Mouse (Mus musculus) forebrain, embryonic 14.5 days (tissue): ENCODE results near the gene Cep57l1. TPM values are rescaled to one million over a fixed set of nuclear protein-coding genes. Genes with fewer than 3 reads are reported as not detected.

Source experiments
- ATAC-seq: fragments of 200-750 bp; cut with Nextera tagmentation; 2 replicates; pipeline ENCODE4 v1.8.0; 2017; ENCODE audit warnings: mild to moderate bottlenecking, moderate library complexity
- DNase-seq: peaks from one replicate; pipeline ENCODE4 v3.0.0-alpha.2; 2015; ENCODE audit warnings: low spot score
- H3K27ac ChIP-seq: fragments of 300-500 bp; sonication (generic); 2 replicates; pipeline ENCODE4 v1.5.1; 2014; ENCODE audit warnings: low read depth, mild to moderate bottlenecking, control low read depth, low read length, moderate library complexity
- H3K27me3 ChIP-seq: fragments of 300-500 bp; sonication (generic); replicated peaks from 2 replicates; pipeline ENCODE4 v1.6.1; 2014; ENCODE audit warnings: low read length, control low read depth, mixed read lengths; ENCODE audit not compliant: control insufficient read depth, insufficient read depth
- H3K36me3 ChIP-seq: fragments of 300-500 bp; sonication (generic); 2 replicates; pipeline ENCODE4 v1.6.1; 2014; ENCODE audit warnings: low read length, control low read depth; ENCODE audit not compliant: control insufficient read depth, insufficient read depth
- H3K4me1 ChIP-seq: fragments of 300-500 bp; sonication (generic); 2 replicates; pipeline ENCODE4 v1.6.1; 2014; ENCODE audit warnings: antibody characterized with exemption, low read length, control low read depth; ENCODE audit not compliant: control insufficient read depth, insufficient read depth
- H3K4me2 ChIP-seq: fragments of 300-500 bp; sonication (generic); 2 replicates; pipeline ENCODE4 v1.6.1; 2014; ENCODE audit warnings: mild to moderate bottlenecking, control low read depth, low read length
- H3K4me3 ChIP-seq: fragments of 300-500 bp; sonication (generic); 2 replicates; pipeline ENCODE4 v1.5.1; 2014; ENCODE audit warnings: low read depth, low read length, control low read depth
- H3K9ac ChIP-seq: fragments of 300-500 bp; sonication (generic); 2 replicates; pipeline ENCODE4 v1.6.1; 2014; ENCODE audit warnings: mild to moderate bottlenecking, low read length, control low read depth, moderate library complexity
- H3K9me3 ChIP-seq: fragments of 300-500 bp; sonication (generic); replicated peaks from 2 replicates; pipeline ENCODE4 v1.6.1; 2016; ENCODE audit warnings: low read length, control low read depth, mixed read lengths; ENCODE audit not compliant: control insufficient read depth
- WGBS: fragments of 180-500 bp; shearing (Covaris S2); extraction: QIAGEN DNeasy Blood & Tissue Kit; methylation state at CpG from one replicate; pipeline ENCODE4 v1.1.7; 2014; 5-methylcytosine and 5-hydroxymethylcytosine counted together
- polyA plus RNA-seq: library from polyadenylated mRNA; unstranded; fragments of >200 nt; fragmentation: Nextera tagmentation; extraction: Ambion mirVana; gene quantifications from 2 replicates; pipeline ENCODE4 v1.2.1, GENCODE M21; 2014

Gene Cep57l1
- 14.8 and 16.8 TPM in 2 replicates for polyA plus RNA-seq

DNA sequence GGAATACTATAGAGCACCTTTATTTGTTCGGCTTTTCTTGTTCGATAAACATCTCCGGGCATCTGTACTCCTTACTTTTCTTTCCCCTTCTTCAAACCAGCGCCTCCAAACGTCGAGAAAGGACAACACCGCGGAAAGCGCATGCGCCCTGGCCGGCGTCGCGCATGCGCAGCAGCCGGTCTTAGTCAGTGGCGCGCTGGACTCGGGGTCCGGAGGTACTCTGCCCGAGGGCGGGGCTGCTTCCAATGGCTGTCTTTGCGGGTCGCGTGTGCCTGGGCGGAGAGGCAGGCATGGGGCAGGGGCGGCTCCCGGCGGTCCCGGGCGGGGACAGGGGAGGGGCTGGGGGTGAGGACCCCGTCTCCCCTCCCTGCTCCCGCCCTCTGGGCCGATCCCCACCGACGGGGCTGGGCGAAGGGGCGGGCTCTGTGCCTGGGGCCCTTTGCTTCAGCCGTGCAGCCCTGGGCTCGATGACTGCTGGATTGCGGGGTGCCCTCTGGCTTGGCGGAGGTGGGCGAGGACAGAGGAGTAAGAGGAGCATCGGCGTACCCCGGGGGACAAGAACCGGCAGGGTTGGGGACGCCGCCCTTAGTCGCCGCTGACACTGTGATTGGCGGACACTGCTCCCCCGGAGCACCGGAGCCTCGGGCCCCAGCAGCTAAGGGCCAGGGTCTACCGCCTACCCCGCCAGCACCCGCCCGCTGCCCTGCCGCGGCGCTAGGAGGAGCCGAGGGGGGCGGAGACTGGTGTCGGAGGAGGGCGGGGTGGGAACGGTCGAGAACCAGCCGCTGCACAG, at the start of gene Cep57l1, which contains the start of gene Sesn1:
Cep57l1 (minus strand) TSS at position 101 of the 793 bp plus-strand sequence.
Sesn1 (plus strand) TSS at position 165 of the 793 bp plus-strand sequence.
- Histone ChIP-seq H3K9me3 (no peaks in the 10 kb centered on the region), H3K4me1 (peaks cover 22% of the 10 kb centered on the region), H3K4me3 (peak within 1 kb of the TSS; percentile 75), H3K36me3 (no peaks in the 10 kb centered on the region), H3K9ac (peak within 1 kb of the TSS; percentile 81), H3K4me2 (peak within 1 kb of the TSS; percentile 68), H3K27ac (peak within 1 kb of the TSS; percentile 94), H3K27me3 (no peaks in the 10 kb centered on the region)
- WGBS: under 1% methylated on average over 67 of the region's 69 CpGs
- ATAC-seq: peak; percentile 95
- DNase-seq: peak; percentile 95

DNA sequence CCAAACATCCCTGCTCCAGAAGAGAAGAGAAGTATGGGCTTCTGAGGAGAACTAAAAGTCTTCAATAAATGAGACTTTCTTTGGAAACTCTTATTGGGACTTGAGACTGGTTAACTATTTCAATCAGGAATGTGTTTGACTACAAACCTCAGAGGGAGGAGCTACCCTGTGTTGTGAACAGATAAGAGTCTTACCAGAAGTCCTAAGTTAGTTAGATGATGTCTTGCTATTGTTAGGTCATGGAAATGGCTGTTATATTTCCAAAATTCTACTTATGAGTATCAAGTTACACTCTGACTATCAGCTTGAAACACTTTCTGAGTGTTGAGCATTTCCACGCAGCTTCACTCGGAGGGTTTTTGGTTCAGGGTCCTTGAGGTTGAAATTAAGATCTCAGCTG, 39.0 kb upstream of the Cep57l1 start:
- WGBS: 96% methylated on average over 2 of the region's 2 CpGs
- H3K4me1 ChIP-seq: no peaks in the 10 kb centered on the region
- H3K27me3 ChIP-seq: no peaks in the 10 kb centered on the region
- H3K36me3 ChIP-seq: no peaks in the 10 kb centered on the region
- no peak for DNase-seq
- H3K4me2 ChIP-seq: no peak overlapping the region
- no peak overlapping the region for H3K9ac ChIP-seq
- no peaks in the 10 kb centered on the region for H3K9me3 ChIP-seq
- no peak overlapping the region for H3K4me3 ChIP-seq
- ATAC-seq: no peak
- no peak overlapping the region for H3K27ac ChIP-seq

DNA sequence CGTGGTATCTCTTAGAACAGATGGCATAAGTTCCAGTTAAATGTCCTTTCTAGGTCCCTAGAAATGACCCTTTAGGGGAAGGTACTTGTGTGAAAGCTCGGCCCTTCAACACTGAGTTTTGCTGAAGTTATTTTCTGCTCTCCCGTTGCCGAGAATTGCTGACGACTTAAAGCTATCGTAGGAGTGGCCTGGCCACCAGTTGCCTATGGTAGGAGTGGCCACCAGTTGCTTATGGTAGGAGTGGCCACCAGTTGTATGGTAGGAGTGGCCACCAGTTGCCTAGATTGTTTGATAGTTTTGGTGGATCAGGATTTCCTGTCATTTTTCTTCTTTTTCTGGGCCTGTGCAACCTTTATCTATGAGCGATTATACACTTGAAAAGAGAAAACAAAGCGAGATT, 38.1 kb upstream of the Cep57l1 start:
- Histone ChIP-seq H3K36me3 (no peaks in the 10 kb centered on the region), H3K27ac (no peak overlapping the region), H3K4me2 (no peak overlapping the region), H3K9me3 (no peaks in the 10 kb centered on the region), H3K4me3 (no peak overlapping the region), H3K4me1 (no peaks in the 10 kb centered on the region), H3K27me3 (no peaks in the 10 kb centered on the region), H3K9ac (no peak overlapping the region)
- ATAC-seq: no peak
- DNase-seq: no peak
- WGBS: 97% methylated on average over 8 of the region's 8 CpGs

DNA sequence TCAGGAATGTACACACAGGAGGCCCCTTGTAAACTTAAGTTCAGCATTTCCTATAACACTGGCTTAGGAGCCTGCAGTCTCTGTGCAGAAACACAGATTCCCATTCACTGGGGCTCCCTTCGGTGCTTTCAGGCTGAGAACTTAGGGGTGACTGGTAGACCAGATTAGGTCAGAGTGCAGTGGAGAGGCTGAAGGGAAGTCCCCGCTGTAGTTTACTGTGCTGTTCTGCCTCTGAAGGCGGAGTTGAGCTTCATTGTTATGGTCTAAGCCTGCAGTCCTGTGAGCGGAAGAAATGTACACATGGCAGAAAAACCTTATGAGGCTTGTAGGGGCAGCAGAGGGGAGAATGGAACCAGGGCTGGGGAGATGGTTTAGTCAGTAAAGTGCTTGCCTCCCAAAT, 29.2 kb upstream of the Cep57l1 start:
- DNase-seq: no peak
- H3K36me3 ChIP-seq: no peaks in the 10 kb centered on the region
- no peak overlapping the region for H3K4me2 ChIP-seq
- no peak overlapping the region for H3K9ac ChIP-seq
- no peak overlapping the region for H3K27ac ChIP-seq
- no peaks in the 10 kb centered on the region for H3K27me3 ChIP-seq
- H3K9me3 ChIP-seq: no peaks in the 10 kb centered on the region
- no peak overlapping the region for H3K4me3 ChIP-seq
- no peak for ATAC-seq
- 81% methylated on average over 4 of the region's 4 CpGs for WGBS
- H3K4me1 ChIP-seq: no peaks in the 10 kb centered on the region

DNA sequence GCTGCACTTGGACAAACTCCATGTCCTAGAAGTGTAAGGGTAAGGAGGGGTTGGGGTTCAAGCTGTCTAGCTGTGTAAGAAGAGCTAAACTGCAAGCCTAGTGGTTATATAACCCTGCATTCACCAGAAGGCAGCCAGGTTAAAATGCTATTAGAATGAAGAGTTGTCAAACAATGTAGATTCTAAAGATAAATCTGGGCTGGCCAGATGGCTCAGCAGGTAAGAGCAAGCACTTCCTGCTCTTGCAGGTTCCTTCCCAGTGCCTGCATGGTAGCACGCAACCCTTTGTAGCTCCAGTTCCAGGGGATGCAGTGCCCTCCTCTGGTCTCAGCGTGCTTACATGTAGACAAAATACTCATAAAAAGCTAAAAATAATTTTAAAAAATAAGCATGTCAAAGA, 24.5 kb upstream of the Cep57l1 start:
- Histone ChIP-seq H3K36me3 (no peaks in the 10 kb centered on the region), H3K27ac (no peak overlapping the region), H3K4me2 (no peak overlapping the region), H3K4me3 (no peak overlapping the region), H3K27me3 (no peaks in the 10 kb centered on the region), H3K4me1 (no peaks in the 10 kb centered on the region), H3K9ac (no peak overlapping the region), H3K9me3 (no peaks in the 10 kb centered on the region)
- WGBS: 91% methylated on average over 2 of the region's 2 CpGs
- DNase-seq (no peak), ATAC-seq (no peak)

DNA sequence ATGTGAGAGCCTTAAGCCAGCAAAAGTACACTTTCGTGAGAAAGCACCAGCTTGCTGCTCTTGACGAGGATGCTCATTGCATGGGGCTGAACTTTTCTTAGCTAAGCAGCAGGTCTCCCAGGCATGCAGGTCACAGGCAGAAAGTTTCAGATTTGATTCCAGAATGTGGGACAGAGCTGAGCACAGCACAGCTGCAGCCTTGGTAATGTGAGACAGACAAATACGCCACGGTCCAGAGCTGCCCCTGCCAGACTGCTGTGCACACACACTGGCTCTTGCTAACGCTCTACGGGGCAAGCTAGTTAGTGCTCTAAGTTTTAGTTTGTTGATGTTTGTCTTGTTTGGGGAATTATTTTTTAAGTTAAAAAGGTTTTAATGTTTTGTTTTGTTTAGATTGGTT, 22.5 kb upstream of the Cep57l1 start:
- no peak for DNase-seq
- ATAC-seq: no peak
- Histone ChIP-seq H3K4me3 (no peak overlapping the region), H3K4me1 (no peaks in the 10 kb centered on the region), H3K4me2 (no peak overlapping the region), H3K9me3 (no peaks in the 10 kb centered on the region), H3K9ac (no peak overlapping the region), H3K36me3 (no peaks in the 10 kb centered on the region), H3K27ac (no peak overlapping the region), H3K27me3 (no peaks in the 10 kb centered on the region)
- 85% methylated on average over 6 of the region's 6 CpGs for WGBS

DNA sequence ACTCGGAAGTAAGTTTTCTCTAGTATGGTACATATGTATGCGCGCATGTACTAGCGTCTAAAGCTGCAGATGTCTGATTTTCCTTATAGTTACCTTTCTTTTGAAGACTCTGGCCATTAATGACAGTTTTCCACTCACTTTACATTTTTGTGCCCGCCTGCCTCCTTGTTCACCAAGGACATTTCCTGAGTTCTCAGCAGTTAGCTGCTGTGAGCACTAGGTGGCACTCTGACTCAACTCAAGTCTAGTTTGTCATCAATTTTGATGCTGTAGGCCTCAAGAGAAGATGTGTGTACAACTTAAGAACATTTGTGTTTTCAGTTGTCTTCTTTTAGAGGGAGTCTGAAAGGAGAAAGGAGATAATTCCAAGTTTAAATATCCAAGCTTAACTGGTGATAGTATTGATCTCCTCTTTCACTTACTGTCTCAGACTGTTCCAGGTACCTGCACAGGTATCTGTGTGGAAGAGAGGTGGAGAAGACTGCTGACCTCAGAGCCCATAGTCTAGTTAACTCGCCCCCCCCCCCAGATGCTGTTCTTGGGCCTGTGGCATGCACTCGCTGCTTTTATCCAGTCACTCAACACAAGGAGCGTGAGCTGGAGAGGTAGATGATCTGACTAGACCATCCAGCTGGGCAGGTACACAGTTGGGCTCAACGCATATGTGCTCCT, 21.3 kb upstream of the Cep57l1 start:
- peak; percentile 90 for DNase-seq
- 50% methylated on average over 9 of the region's 9 CpGs for WGBS
- H3K27me3 ChIP-seq: no peaks in the 10 kb centered on the region
- H3K4me3 ChIP-seq: no peak overlapping the region
- H3K36me3 ChIP-seq: no peaks in the 10 kb centered on the region
- no peak overlapping the region for H3K27ac ChIP-seq
- peak; percentile 70 for ATAC-seq
- no peaks in the 10 kb centered on the region for H3K4me1 ChIP-seq
- H3K9ac ChIP-seq: no peak overlapping the region
- no peaks in the 10 kb centered on the region for H3K9me3 ChIP-seq
- H3K4me2 ChIP-seq: no peak overlapping the region

DNA sequence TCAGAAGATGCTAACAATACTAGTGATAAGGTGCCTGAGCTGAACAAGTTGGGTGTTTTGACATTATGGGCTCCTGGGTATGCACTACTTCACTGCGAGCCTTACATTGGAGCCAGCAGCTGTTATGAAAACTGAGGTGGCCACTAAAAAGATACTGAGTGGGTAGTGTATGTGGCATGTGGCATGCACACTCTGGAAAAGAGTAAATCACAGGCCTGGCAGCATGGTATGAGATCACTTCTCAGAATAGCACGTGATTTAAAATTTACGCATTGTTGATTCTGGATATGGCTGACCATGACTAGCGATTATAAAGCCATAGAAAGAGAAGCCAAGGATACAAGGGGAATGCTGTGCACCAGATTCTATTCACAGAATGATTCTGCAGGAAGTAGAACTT, 20.8 kb upstream of the Cep57l1 start:
- ATAC-seq: 0 out of 2 replicates have a peak, but pooled peaks have one; percentile 7
- H3K9me3 ChIP-seq: no peaks in the 10 kb centered on the region
- H3K4me1 ChIP-seq: no peaks in the 10 kb centered on the region
- H3K27me3 ChIP-seq: no peaks in the 10 kb centered on the region
- H3K4me3 ChIP-seq: no peak overlapping the region
- no peak overlapping the region for H3K4me2 ChIP-seq
- no peaks in the 10 kb centered on the region for H3K36me3 ChIP-seq
- no peak overlapping the region for H3K27ac ChIP-seq
- DNase-seq: no peak
- H3K9ac ChIP-seq: no peak overlapping the region
- 72% methylated on average over 4 of the region's 4 CpGs for WGBS

DNA sequence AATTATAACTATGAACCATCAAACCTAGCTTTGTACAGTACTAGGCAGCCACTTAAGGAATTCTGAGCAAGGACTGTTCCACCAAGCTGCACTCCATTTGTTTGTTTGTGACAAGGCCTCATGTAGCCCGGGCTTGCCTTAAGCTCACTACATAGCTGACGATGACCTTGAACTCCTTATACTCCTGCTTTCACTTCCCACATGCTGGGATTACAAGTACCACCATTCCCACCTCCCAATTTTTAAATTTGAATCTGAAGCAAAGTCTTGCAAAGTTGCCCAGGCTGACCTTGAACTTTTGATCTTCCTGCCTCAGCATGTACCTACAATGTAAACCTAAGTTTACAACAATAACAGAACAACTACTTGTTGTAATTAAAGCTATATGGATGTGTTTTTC, 20.3 kb upstream of the Cep57l1 start:
- 93% methylated on average over 2 of the region's 2 CpGs for WGBS
- ATAC-seq (no peak), DNase-seq (no peak)
- H3K27ac ChIP-seq: no peak overlapping the region
- no peaks in the 10 kb centered on the region for H3K9me3 ChIP-seq
- no peaks in the 10 kb centered on the region for H3K36me3 ChIP-seq
- no peaks in the 10 kb centered on the region for H3K27me3 ChIP-seq
- no peak overlapping the region for H3K9ac ChIP-seq
- no peak overlapping the region for H3K4me2 ChIP-seq
- H3K4me3 ChIP-seq: no peak overlapping the region
- H3K4me1 ChIP-seq: no peaks in the 10 kb centered on the region
